In the genomic region with DNA sequence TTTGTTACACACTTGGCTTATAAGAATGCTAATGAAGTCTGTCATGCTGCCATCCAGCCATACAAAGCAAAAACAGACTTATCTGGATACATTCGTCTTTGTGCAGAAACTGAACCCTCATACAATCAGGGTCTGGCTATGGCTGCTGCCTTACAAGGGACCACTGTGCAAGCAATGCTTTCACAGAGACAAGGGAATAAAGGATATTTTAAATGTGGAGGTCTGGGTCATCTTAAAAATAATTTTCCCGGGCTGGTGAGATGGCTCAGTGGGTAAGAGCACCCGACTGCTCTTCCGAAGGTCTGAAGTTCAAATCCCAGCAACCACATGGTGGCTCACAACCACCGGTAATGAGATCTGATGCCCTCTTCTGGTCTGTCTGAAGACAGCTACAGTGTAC, we compare ENCODE assay signal across 30 mouse cellular contexts. TPM values are rescaled to one million over a fixed set of nuclear protein-coding genes. Genes with fewer than 3 reads are reported as not detected.
"Had no signal": no experiment of that assay in that cellular context is flagged by ENCODE, and none has a peak within 500 bp of the region (broad histone marks: within the 10 kb centered on the region; RNA-seq: fewer than 3 reads in every experiment).

No protein-coding gene starts in this region.

RNA-seq across cellular contexts. Expression of a gene that starts 22.4 kb away (rescaled TPM):
- total RNA-seq: hematopoietic stem cell, adult 5-6 weeks; hindbrain, postnatal 0 days had no signal

RNA-seq across cellular contexts. Expression of a gene that starts 29.2 kb away (rescaled TPM):
- total RNA-seq: gastrocnemius, adult 18-20 months; gastrocnemius, adult 8-10 months; gastrocnemius, postnatal 36 days; heart, adult 2 months; heart, postnatal 14 days; heart, postnatal 36 days; hematopoietic stem cell, adult 5-6 weeks; hindbrain, postnatal 0 days; layer of hippocampus, adult 18-20 months; layer of hippocampus, postnatal 10 days; layer of hippocampus, postnatal 25 days; left cerebral cortex, adult 2 months; left cerebral cortex, postnatal 14 days; left cerebral cortex, postnatal 36 days had no signal
- polyA plus RNA-seq: gonadal fat pad, adult 2 months; heart, adult 2 months; heart, embryonic 11.5 days; heart, embryonic 13.5 days; heart, embryonic 15.5 days; heart, postnatal 0 days; hindbrain, embryonic 11.5 days; hindbrain, embryonic 13.5 days; hindbrain, embryonic 15.5 days; hindbrain, postnatal 0 days; intestine, embryonic 14.5 days; intestine, embryonic 16.5 days; kidney, embryonic 15.5 days; kidney, postnatal 0 days; large intestine, adult 2 months; limb, embryonic 10.5 days; limb, embryonic 12.5 days; liver, embryonic 11.5 days had no signal
